Mouse (Mus musculus): ENCODE measurements around the gene Mylk2.

DNA sequence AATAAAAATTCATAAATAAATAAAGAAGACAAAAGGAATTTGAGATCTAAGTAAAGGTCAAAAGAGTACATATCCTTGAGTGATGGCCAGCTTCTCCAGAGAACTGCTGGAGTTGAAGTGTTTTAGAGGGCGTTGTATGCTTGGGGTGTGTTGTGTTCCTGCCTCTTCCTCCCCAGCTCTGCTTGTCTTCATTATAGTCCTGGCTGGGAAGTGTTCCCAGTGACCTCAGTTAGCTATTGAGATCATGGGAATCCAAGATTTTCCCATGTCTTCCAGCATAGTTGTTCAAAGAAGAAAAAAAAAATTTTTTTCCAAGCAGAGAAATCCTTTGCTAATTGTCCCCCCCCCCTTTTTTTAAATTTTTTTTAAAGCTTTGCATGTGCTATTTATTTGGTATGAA is 49.3 kb upstream of the Mylk2 start:
- no peak for TF ChIP-seq CTCF (IDR thresholded peaks at IDR 0.05; ENCODE audit: low read depth)
- no peak for TF ChIP-seq EP300 (IDR thresholded peaks at IDR 0.05; ENCODE audit: low read depth)

All from liver, embryonic 14.5 days (tissue).